Mouse (Mus musculus): ENCODE measurements at regions not wholly inside any gene's neighbourhood (a gene's known extent, or its start where the extent isn't known, plus 50 kb on each side); places are given as distances from the start of the nearest gene placed in this dataset.
"Not testable (repeated sequence)": the region's sequence is repeated elsewhere in the genome, so short reads cannot be mapped to it uniquely, and the experiment has no call there.

DNA sequence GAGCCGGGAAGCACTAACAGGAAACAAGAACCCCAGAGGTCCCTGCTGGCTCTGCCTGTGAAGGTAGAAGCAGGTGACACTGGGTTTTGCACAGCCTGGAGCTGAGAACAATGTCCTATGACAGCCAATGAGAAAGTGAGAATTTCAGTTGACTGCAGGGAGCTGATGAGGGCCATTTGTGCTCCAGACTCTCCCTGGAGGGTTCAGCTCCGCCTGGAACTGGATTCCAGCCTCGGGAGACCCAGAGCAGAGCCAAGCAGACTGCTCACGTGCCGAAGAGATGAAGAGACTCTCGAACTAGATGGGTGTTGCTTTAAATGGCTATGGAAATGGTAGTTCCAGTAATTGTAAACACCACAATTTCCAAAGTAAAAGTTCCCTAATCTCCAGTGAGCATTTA is 93.5 kb downstream of the Cand1 start:
- no peak for DNase-seq

DNA sequence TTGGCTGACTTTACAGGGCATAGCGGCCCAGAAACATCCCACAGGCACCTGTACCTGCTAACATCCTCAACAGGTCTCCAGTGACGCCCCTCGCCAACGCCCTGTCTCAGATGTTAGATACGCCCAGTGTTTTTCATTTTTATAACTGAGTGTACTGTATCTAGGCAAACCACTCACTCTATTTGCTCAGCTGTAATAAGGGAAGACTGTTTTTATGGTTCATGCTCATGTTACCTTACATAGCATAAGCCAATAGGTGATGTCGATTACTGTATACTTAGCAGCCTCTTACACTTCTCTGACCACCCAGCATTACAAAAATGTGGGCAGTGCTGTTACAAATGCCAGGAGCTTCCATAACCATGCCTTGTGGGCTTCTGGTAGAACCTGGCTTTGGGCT is 97.0 kb downstream of the Cand1 start:
- no peak for DNase-seq

DNA sequence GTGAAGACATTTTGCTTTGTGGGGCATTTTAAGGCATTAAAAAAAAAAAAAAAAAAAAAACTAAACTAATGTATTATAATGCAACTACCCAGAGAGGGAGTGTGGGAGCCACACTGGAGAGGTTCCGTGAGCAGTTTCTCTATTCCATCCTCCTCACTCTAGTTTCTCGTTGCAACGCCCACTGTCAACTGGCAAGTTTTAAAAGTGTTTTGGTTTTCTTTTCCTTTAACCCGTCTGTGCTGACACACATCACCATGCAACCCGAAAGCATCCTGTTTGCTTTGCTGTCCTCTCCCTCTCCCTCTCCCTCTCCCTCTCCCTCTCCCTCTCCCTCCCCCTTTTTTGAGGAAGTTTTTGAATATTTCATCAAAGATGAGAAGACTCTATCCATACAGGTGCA is 97.5 kb downstream of the Cand1 start:
- no peak for DNase-seq

DNA sequence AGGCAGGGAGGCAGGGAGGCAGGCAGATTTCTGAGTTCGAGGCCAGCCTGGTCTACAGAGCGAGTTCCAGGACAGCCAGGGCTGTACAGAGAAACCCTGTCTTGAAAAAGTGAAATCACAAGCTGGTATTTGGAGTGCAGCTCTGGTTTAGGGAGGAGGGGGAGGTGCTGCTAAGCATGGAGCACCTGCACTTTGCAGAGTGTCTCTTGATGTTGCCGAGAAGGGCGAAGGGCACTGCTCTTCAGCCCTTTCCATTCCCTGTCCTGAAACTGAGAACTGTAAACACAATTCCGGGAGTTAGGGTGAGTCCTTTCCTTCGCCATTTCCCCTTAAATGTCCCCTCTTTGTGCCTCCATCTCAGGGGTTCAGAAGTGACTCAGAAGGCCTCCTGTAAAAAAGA is 101.6 kb downstream of the Cand1 start:
- no peak for DNase-seq

DNA sequence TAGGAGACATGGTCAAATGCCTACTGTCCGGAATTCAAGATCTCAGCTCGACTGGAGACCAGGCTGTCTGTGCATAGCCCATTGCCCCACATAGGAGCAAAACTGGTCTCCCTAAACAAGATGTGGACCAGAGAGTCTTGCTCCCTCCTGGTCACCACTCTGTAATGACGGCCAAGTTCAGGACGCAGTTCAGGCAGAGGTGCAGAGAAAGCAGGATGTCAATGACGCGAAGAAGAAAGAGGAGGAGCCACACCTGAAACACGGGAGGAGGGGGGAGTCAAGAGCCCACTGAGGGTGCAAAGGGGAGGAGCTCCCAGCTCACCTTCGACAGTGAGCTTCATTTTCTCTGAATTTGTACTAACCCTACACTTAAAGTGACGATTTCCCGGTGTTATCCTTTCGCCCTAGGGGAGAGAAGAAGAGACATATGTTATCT is 104.3 kb downstream of the Cand1 start:
- DNase-seq: no peak

DNA sequence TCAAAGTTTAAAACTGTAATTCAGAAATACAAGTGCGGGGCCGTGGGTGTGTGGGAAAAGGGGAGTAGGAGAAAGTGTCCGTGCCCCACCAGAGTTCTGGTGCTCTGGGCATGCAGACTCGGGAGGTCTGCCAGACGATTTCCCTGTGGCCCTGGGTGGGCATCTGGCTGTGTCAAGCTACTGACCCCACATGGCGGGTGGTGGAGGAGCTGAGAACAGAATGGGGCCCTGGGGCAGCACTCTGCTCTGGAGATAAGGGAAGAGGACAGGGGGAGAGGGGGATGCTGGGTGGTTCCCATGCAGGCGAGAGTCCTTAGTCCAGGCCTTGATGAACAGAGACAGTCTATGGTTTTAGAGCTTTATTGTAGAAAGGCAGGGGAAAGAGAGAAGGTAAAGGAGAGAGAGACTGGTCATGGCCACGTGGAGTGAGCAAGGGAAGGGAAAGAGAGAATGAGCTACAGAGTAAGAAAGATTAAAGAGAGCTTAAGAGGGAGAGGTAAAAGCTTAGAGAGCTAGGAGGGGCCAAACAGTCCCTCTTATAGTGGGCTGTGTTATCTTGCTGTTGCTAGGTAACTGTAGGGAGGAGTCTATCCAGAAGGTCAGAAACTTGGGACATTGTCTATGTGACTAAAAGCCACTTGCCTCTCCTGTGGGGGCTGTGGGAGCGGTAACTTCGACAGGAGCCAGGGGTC is 104.9 kb downstream of the Cand1 start:
- DNase-seq: no peak

DNA sequence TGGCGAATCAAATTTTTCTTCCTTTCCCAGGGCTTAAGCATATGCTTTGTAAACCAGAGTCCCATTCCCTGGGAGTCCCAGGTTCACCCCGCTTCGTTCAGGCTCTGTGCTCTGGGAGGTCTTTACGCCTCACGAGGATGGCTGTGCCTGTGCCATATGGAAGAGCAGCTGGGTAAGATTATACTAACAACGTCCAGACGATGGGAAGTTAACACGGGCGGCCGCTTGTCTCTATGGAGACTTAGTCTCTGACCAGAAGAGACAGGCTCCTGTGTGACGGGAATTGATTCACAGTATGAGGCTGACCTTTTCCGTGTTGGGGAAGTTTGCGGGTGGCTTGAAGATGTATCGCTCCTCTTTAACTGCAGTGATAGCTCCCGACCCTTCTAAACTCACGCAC is 107.9 kb downstream of the Cand1 start:
- no peak for DNase-seq

DNA sequence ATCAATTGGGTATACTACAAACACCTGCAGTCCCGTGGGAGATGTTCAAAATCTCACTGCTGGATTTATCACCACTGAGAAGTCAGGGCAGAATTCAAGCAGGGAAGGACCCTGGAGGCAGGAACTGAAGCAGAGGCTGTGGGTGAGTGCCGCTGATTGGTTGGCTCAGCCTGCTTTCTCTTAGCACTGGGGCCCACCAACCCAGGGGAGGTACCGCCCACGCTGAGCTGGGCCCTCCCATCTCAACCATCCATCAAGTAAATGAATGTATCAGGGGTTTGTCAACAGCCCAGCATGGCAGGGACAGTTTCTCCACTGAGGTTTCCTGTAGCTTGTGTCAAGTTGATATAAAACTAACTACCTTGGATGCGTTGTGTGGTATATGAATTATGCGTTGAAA is 109.2 kb downstream of the Cand1 start:
- DNase-seq: no peak

DNA sequence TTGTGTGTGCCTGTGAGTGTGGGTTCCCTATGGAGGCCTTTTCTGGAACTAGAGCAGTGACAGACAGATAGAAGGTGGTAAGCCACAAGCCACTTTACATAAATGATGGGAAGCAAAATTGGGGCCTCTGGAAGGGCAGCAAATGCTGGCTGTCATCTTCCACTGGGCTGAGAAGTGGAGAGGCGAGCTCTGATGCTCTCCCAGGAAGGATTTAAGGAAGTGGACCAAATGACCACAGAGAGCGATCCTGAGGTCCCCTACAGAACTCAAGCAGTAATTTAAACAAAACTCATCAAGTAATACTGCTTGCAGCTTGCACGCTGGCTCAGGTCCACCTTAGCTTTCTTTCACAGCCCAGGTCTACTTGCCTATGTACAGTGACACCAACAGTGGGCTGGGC is 111.8 kb downstream of the Cand1 start:
- no peak for DNase-seq

DNA sequence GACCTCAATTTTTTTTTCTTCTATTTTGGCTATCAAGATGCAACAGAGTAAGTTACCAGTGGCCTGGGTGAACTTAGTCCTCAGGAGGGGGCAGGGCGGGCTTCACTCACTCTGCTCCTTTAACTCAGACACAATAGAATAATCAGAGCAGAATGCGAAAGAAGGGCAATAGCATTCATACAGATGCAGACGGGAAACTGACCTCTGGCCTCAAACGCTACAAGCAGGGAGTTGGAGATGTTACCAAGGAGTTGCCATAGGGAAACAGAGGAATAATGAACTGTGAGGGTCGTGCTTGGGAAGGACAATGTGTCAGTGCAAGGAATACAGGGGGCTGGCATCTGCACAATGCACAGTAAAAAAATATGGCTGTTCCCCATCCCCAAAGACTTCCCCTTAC is 116.3 kb downstream of the Cand1 start:
- no peak for DNase-seq

DNA sequence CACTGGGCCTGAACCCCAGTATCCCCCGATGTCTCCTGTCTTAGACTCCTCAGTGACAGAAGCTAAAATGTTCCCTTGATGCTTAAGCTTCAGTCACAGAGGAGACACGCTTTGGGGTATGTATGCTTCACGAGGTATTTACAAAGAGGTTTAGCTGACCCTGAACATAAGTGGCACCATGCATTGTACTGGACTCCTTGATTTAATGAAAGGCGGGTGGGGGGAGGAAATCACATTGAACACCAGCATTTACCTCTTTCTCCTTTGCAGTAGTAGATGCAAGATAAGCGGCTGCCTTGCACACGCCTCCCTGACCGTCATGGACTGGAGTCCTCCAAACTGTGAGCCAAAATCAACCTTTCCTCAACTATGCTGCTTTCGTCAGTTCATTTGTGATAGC is 117.5 kb downstream of the Cand1 start:
- no peak for DNase-seq

DNA sequence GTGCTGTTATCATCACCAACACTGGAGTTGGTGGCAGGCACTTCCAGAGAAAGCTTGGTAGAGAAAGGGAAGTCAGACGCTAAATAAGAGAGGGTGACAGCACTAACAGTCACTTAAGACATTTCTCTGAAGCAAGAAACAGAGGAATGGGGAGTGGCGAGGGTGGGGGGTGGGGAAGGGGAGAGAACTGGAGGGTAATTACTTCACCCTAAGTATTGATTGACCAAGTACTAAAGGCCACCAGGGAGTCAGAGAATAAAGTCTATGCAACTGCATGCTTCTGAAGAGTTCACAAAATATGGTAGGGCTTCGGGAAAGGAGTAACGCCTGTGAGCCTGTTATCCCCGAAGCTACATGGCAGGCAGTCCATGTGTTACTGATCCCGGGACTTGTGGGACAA is 118.3 kb downstream of the Cand1 start:
- DNase-seq: no peak

DNA sequence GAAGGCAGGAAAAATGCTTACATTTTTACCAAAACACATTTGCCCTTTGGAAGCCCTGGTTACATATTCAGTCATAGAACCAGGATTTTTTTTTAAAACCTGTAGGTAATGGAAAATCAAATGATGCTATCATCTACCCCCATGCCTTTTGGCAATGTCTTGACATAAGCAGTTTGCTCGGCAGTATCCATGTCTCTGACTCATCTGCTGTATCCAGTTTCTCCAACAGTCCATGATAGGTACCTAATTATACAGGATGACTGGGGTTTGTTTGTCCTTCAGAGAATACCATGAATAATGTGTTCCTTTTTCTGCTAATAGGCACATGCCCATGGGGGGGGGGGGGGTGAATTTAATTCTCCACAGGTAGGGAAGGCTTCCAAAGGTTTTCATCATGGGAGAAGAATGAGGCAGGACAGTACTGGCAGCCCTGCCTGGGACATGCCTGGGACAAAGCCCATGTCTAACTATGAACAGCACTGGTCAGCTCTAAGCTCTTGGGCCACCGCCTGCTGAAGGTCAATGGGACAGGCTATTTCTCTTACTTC is 122.9 kb downstream of the Cand1 start:
- no peak for DNase-seq

DNA sequence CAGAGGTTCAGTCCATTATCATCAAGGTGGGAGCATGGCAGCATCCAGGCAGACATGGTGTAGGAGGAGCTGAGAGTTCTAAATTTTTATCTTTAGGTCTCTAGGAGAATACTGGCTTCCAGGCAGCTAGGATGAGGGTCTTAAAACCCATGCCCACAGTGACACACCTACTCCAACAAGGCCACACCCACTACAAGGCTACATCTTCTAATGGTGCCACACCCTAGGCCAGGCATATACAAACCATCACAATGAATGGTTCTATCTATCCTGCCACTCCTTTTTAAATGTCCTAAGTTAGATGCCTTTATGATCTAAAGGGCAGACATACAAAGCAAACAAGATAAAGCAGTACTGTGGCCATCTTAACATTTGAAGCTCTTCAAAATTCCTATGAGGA is 124.7 kb downstream of the Cand1 start:
- not testable (repeated sequence) for DNase-seq

DNA sequence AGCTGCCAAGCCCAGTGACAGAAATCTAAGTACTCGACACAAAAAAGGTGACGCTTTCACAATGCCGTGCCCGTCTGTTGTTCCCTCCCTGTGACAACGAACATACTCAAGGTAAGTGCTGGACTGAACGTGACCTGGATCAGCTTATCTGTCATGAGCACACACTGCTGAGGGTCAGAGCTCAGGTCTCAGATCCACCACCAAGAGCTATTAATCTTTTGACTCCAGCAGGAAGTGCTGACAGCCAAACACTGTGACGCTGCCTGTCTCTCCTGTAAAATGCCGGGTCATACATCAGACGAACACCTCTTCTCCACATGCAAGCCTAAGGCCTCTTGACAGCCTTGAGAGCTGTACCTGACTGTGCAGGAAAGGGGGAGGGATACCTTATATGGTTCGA is 125.2 kb downstream of the Cand1 start:
- no peak for DNase-seq

DNA sequence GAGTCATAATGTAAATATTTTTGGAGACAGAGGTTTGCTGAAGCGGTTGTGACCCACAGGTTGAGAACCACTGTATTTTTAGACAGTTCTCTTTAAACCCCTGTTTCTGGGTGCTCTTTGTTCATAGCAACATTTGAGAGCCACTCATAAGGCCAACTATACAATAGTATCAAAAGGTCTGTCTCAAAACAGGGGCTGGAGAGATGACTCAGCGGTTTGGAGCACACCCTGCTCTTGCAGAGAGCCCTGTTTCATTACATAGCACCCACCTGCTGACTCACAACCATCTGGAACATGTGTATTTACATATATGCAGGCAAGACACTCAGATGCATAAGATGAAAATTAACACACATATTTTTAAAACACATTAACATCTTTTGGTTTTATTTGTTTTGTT is 128.0 kb downstream of the Cand1 start:
- no peak for DNase-seq

DNA sequence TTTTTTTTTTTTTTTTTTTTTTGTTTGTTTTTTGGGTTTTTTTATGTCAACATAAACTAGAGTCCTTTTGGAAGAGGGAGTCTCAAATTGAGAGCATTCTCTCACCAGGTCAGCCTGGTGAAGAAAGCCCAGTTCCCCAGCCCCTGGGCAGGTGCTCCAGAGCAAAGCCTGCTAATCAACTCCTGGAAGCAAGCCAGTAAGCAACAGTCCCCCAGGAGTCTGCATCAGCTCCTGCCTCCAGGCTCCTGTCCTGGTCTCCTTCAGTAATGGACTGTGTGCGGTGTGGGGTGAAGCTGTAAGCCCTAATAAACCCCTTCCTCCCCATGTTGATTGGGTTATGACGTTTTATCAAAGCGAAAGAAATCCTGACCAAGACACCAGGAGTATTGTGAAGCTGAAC is 128.4 kb downstream of the Cand1 start:
- DNase-seq: no peak

DNA sequence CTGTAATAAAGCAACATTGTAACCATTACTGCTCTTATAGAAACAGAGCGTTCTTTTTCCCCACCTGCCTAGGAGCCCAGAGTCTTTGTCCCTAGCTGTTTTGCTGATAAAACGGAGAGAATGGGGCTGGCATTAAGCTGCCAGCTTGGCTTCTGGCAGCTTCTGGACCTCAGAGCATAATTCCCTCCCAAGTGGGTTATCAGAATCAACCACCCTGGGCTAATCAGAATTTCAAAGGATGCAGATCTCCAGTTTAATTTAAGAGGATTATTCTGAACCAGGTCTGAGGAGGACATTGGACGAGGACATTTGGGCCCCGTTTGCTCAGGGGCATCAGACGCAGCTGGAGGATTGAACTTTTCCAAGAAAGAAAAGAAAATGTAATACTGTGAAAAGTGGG is 129.2 kb downstream of the Cand1 start:
- DNase-seq: no peak

DNA sequence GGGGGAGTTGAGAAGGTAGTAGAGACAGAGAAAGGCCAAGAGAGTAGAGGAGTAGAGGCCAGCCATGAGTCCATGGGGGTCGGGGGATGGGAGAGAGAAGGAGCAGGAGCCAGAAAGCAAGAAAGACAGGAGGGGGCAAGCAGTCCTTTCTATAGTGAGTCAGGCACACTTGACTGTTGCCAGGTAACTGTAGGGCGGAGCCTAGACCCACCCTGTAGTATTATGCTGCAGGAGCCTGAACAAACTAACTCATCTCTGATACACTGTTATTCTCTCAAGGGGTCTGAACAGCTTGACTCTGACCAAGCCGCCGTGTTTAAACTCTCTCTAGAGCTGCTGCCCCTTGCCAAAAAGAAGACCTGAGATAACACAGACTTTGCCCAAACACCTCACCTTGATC is 130.6 kb downstream of the Cand1 start:
- no peak for DNase-seq

DNA sequence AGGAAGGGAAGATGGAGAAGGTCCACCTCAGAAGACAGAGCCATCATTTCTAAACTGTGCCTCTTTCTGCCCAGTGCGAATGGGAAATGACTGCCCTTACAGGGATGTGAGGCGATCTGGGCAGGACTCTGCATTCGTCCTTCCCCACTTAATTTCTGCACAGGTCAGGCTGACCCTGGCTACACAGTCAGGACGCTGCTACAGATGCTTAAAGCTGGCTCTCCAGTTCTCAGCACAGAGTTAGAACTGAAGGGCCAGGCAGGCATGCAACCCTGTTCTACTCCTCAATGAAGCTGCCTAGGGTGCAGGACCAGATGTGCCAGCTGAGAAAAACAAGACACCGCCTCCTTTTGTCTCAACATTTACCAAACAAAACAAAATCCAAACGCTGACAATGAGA is 132.1 kb downstream of the Cand1 start:
- DNase-seq: no peak

DNA sequence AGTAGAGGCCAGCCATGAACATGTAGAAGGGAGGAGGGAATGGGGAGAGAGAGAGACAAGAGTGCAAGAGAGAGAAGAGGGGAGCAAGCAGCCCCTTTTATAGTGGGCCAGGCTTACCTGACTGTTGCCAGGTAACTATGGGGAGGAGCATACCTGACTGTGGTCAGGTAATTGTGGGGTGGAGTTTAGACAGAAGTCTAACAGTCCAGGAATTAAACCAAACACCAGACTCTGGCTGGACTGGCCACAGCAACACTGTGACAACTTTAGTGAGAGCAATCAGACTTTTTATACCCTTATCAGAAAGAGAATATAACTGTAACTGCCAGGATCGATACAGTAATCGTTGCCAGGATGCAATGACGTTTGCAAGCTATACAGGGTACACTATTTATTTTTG is 133.8 kb downstream of the Cand1 start:
- no peak for DNase-seq

DNA sequence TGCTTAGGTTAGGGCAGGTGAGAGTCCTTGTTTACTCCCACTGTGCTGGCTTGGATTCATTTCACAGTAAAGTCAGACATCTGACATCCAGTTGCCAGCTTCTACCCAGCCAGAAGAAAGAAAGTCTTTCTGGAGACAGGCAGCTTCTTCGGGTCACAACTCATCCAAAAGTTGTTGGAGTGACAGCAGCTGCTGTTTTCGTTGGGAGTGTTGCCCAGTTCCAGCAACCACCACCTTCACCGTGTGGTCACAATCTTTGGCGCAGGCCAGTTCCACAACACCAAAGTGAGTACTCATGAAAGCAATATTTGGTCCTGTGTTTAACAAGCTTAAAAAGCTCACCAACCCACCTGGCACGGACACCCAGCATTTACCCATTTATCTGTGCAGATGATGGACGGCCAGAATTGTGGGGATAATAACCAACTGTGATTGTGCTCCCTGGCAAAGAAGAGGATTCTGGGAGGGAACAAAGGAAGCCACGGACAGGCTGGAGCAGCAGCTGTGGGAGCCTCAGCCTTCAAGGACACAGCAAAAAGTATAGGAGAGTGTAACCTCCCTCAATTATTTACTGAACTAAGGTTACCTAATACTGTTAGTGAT is 134.5 kb downstream of the Cand1 start:
- no peak for DNase-seq

DNA sequence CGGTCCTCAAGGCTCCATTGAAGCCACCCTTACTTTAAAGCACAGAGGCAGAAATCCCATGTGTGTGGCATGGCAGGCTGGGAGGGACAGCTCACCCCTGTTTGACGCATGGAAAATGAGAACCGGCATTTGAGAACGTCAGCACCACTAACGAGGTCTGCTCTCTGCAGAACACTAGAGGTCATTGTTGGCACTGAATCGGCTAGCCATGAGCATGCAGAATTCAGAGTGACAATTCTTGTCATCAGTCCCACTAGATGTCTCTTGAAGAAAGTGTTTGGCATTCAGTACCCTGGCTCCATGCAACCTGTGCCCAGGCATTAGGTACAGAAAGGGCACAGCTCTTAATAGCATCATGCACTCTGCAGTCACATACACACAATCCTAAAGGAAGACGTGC is 139.3 kb downstream of the Cand1 start:
- DNase-seq: no peak

DNA sequence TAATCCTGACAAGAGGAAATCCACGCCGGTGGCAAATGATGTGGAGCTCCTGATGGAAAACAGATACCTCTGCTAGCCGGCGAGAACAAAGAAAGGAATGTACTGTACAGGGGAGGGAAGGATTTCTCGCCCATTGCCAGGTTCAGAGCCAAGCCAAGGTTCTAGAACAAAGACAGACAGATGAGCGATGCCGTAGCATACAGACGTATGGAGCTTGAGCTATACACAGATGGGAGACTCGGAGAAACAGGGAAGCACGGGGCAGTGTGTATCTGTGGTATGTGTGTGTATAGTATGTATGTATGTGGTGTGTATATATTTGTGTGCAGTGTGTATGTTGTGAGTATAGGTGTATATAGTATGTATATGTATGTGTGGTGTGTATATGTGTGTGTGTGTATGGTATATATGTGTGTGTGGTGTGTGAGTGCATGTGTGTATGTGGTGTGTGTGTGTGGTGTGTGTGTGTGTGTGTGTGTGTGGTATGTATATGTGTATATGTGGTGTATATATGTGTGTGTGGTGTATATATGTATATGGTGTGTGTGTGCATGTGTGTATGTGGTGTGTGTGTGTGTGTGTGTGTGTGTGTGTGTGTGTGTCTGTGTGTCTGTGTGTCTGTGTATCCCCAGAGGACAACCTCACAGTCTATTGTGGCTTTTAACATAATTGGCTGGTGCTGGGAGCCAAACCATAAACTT is 140.6 kb downstream of the Cand1 start:
- no peak for DNase-seq
